In the genomic region with DNA sequence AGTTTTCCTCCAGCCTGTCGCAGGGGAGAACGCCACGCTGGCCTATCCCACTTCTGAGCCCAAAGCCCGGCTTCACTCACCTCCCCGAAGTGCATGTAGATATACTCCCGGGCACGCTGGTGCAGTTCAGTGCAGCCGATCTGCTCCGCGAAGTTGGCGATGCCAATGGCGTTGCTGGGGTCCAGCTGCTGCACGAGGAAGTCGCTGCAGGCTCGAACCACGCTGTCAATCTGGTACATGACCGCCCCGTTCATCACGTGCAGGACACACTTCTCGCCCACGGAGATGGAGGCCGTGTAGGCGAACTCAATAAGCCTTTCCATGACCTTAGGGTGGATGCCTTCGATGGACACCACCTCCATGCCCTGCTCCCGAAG, we compare ENCODE assay signal across 7 mouse cellular contexts. TPM values are rescaled to one million over a fixed set of nuclear protein-coding genes. Genes with fewer than 3 reads are reported as not detected.
DNase-seq lines count a peak whose midpoint lies in the region; ATAC-seq lines count a peak whose summit lies in the region.

No protein-coding gene starts in this region.

- H3K4me3 ChIP-seq in lung, embryonic 16.5 days (ENCODE audit: low read length) = peak overlapping the region; percentile 95
- no peak overlapping the region for H3K4me3 ChIP-seq in forebrain, embryonic 11.5 days (ENCODE audit: low read depth, low read length)
- peak overlapping the region; percentile 78 for H3K4me3 ChIP-seq in limb, embryonic 13.5 days

- no peaks in the 10 kb centered on the region for H3K9me3 ChIP-seq in lung, embryonic 16.5 days (ENCODE audit: control insufficient read depth, low read length)
- H3K9me3 ChIP-seq in forebrain, embryonic 11.5 days (ENCODE audit: control insufficient read depth, low read length) = no peaks in the 10 kb centered on the region
- H3K9me3 ChIP-seq in limb, embryonic 13.5 days = no peaks in the 10 kb centered on the region

- no peak for ATAC-seq in lung, embryonic 16.5 days (ENCODE audit: low read depth)
- ATAC-seq in forebrain, embryonic 11.5 days (replicated peaks; ENCODE audit: low FRiP score) = no peak
- no peak for ATAC-seq in limb, embryonic 13.5 days (ENCODE audit: low FRiP score, low read depth)

- no peak overlapping the region; the same call in 1 of the 2 replicates for H3K27ac ChIP-seq in lung, embryonic 16.5 days (ENCODE audit: low read length)
- H3K27ac ChIP-seq in forebrain, embryonic 11.5 days (ENCODE audit: low read depth, low read length) = no peak overlapping the region
- peak overlapping the region; percentile 95; the same call in 1 of the 2 replicates for H3K27ac ChIP-seq in limb, embryonic 13.5 days

- peaks cover 21% of the 10 kb centered on the region for H3K36me3 ChIP-seq in lung, embryonic 16.5 days (ENCODE audit: control insufficient read depth, insufficient read depth, low read length)
- H3K36me3 ChIP-seq in forebrain, embryonic 11.5 days (ENCODE audit: control insufficient read depth, insufficient read depth, low read length) = no peaks in the 10 kb centered on the region; the same call in 1 of the 2 replicates
- H3K36me3 ChIP-seq in limb, embryonic 13.5 days = peaks cover 50% of the 10 kb centered on the region
- H3K36me3 ChIP-seq in splenic B cell, adult 2 months (ENCODE audit: control insufficient read depth, insufficient read depth, low read length, poor library complexity, severe bottlenecking) = peaks cover 10% of the 10 kb centered on the region

- peak overlapping the region; percentile 73 for H3K4me2 ChIP-seq in lung, embryonic 16.5 days (ENCODE audit: low read depth, low read length)
- peak overlapping the region; percentile 82 for H3K4me2 ChIP-seq in forebrain, embryonic 11.5 days (ENCODE audit: low read depth, low read length, severe bottlenecking)
- peak overlapping the region; percentile 72 for H3K4me2 ChIP-seq in limb, embryonic 13.5 days (replicated peaks)

- peaks cover 15% of the 10 kb centered on the region for H3K4me1 ChIP-seq in lung, embryonic 16.5 days (replicated peaks; ENCODE audit: control insufficient read depth, insufficient read depth, low read length)
- peaks cover 10% of the 10 kb centered on the region for H3K4me1 ChIP-seq in forebrain, embryonic 11.5 days (replicated peaks; ENCODE audit: control insufficient read depth, insufficient read depth, low read length)
- H3K4me1 ChIP-seq in limb, embryonic 13.5 days = peaks cover 24% of the 10 kb centered on the region

- DNase-seq in lung, postnatal 14 days = no peak
- DNase-seq in forebrain, embryonic 11.5 days (ENCODE audit: low spot score) = no peak
- peak; percentile 44 for DNase-seq in splenic B cell, adult 2 months (ENCODE audit: low read depth, low spot score)
- no peak for DNase-seq in adrenal gland, postnatal 36 days
- DNase-seq in left cerebral cortex, adult 18-20 months (ENCODE audit: low spot score in 2 of 2) = no peak

- peak overlapping the region; percentile 100 for H3K9ac ChIP-seq in lung, embryonic 16.5 days (ENCODE audit: low read length)
- no peak overlapping the region; the same call in 1 of the 2 replicates for H3K9ac ChIP-seq in forebrain, embryonic 11.5 days (ENCODE audit: low read length)
- H3K9ac ChIP-seq in limb, embryonic 13.5 days = peak overlapping the region; percentile 93

- 77% methylated on average over 25 of the region's 25 CpGs for WGBS in lung, embryonic 16.5 days
- whole genome bisulfite sequencing in forebrain, embryonic 11.5 days = 83% methylated on average over 25 of the region's 25 CpGs
- 88% methylated on average over 25 of the region's 25 CpGs for WGBS in limb, embryonic 13.5 days

- H3K27me3 ChIP-seq in lung, embryonic 16.5 days (ENCODE audit: control insufficient read depth, insufficient read depth, low read depth, low read length) = peaks cover 1% of the 10 kb centered on the region; the same call in 1 of the 2 replicates
- peaks cover 2% of the 10 kb centered on the region; the same call in 1 of the 2 replicates for H3K27me3 ChIP-seq in forebrain, embryonic 11.5 days (ENCODE audit: control insufficient read depth, insufficient read depth, low read length)
- H3K27me3 ChIP-seq in limb, embryonic 13.5 days = peaks cover 4% of the 10 kb centered on the region
- no peaks in the 10 kb centered on the region; the same call in 1 of the 2 replicates for H3K27me3 ChIP-seq in splenic B cell, adult 2 months (ENCODE audit: control insufficient read depth, insufficient read depth, low read length, poor library complexity, severe bottlenecking)

RNA-seq across cellular contexts. Expression of a gene that starts 2.2 kb away (rescaled TPM):
- polyA plus RNA-seq in lung, embryonic 16.5 days (2015; fragmentation: Nextera tagmentation; extraction: Ambion mirVana) = 60.4 and 61.3 TPM in 2 replicates
- polyA plus RNA-seq in forebrain, embryonic 11.5 days (2014; fragmentation: Nextera tagmentation; extraction: Ambion mirVana) = 35.9 and 41.3 TPM in 2 replicates
- 79.7 and 82.5 TPM in 2 replicates for polyA plus RNA-seq in limb, embryonic 13.5 days (2015; fragmentation: Nextera tagmentation; extraction: Ambion mirVana)
- total RNA-seq in adrenal gland, postnatal 36 days (2021) = 10 to 100 TPM; 45.8 to 46.0 TPM
- total RNA-seq in left cerebral cortex, adult 18-20 months (2021) = 10 to 100 TPM; 53.4 to 58.0 TPM

RNA-seq across cellular contexts. Expression of a gene that starts 11.3 kb away (rescaled TPM):
- polyA plus RNA-seq in lung, embryonic 16.5 days (2015; fragmentation: Nextera tagmentation; extraction: Ambion mirVana) = 0.11 and 0.21 TPM in 2 replicates
- 0.09 and 0.11 TPM in 2 replicates for polyA plus RNA-seq in forebrain, embryonic 11.5 days (2014; fragmentation: Nextera tagmentation; extraction: Ambion mirVana)
- polyA plus RNA-seq in limb, embryonic 13.5 days (2015; fragmentation: Nextera tagmentation; extraction: Ambion mirVana) = 0.77 and 0.83 TPM in 2 replicates
- under 1 TPM in 1 of 2 experiments, not detected in 1; 0.99 TPM for total RNA-seq in adrenal gland, postnatal 36 days (2021)
- total RNA-seq in left cerebral cortex, adult 18-20 months (2021) = 10 to 100 TPM in 1 of 2 experiments, 1 to 10 TPM in 1; 9.7 to 10.7 TPM

RNA-seq across cellular contexts. Expression of a gene that starts 28.1 kb away (rescaled TPM):
- polyA plus RNA-seq in lung, embryonic 16.5 days (2015; fragmentation: Nextera tagmentation; extraction: Ambion mirVana) = 39.9 and 42.3 TPM in 2 replicates
- polyA plus RNA-seq in forebrain, embryonic 11.5 days (2014; fragmentation: Nextera tagmentation; extraction: Ambion mirVana) = 55.7 and 57.9 TPM in 2 replicates
- 31.4 and 32.8 TPM in 2 replicates for polyA plus RNA-seq in limb, embryonic 13.5 days (2015; fragmentation: Nextera tagmentation; extraction: Ambion mirVana)
- total RNA-seq in adrenal gland, postnatal 36 days (2021) = 10 to 100 TPM; 39.1 to 39.5 TPM
- 10 to 100 TPM; 46.4 to 49.9 TPM for total RNA-seq in left cerebral cortex, adult 18-20 months (2021)

RNA-seq across cellular contexts. Expression of a gene that starts 50.8 kb away (rescaled TPM):
- polyA plus RNA-seq in lung, embryonic 16.5 days (2015; fragmentation: Nextera tagmentation; extraction: Ambion mirVana) = 15.8 and 16.7 TPM in 2 replicates
- 16.3 and 22.3 TPM in 2 replicates for polyA plus RNA-seq in forebrain, embryonic 11.5 days (2014; fragmentation: Nextera tagmentation; extraction: Ambion mirVana)
- 16.2 and 18.3 TPM in 2 replicates for polyA plus RNA-seq in limb, embryonic 13.5 days (2015; fragmentation: Nextera tagmentation; extraction: Ambion mirVana)
- 10 to 100 TPM; 24.8 to 32.2 TPM for total RNA-seq in adrenal gland, postnatal 36 days (2021)
- total RNA-seq in left cerebral cortex, adult 18-20 months (2021) = 10 to 100 TPM; 36.8 to 38.5 TPM

RNA-seq across cellular contexts. Expression of a gene that starts 54.2 kb away (rescaled TPM):
- polyA plus RNA-seq in lung, embryonic 16.5 days (2015; fragmentation: Nextera tagmentation; extraction: Ambion mirVana) = 57.7 TPM in 2 replicates
- polyA plus RNA-seq in forebrain, embryonic 11.5 days (2014; fragmentation: Nextera tagmentation; extraction: Ambion mirVana) = 58.6 and 60.8 TPM in 2 replicates
- polyA plus RNA-seq in limb, embryonic 13.5 days (2015; fragmentation: Nextera tagmentation; extraction: Ambion mirVana) = 51.2 and 51.6 TPM in 2 replicates
- 10 to 100 TPM; 14.2 to 16.0 TPM for total RNA-seq in adrenal gland, postnatal 36 days (2021)
- 10 to 100 TPM; 52.9 to 61.6 TPM for total RNA-seq in left cerebral cortex, adult 18-20 months (2021)
